Mouse (Mus musculus): Measurements from ENCODE around the gene Prkab2.

Gene Prkab2

GRCm38 (mm10) chr3:97657655-97658411 lies at the start of gene Prkab2:
TSS of gene Prkab2 (plus strand) at chr3:97658193.
- DNase-seq (ENCODE audit: low spot score): peak; percentile 98

GRCm38 (mm10) chr3:97609201-97609844 lies 48.7 kb upstream of the Prkab2 start:
- DNase-seq (ENCODE audit: low spot score): no peak

GRCm38 (mm10) chr3:97609845-97610410 lies 48.1 kb upstream of the Prkab2 start, which contains the start of gene Chd1l:
TSS of gene Chd1l (minus strand) at chr3:97610203.
- DNase-seq (ENCODE audit: low spot score): peak; percentile 78

GRCm38 (mm10) chr3:97611021-97611420 lies 47.0 kb upstream of the Prkab2 start:
- no peak for DNase-seq (ENCODE audit: low spot score)

GRCm38 (mm10) chr3:97615154-97615553 lies 42.8 kb upstream of the Prkab2 start:
- DNase-seq (ENCODE audit: low spot score): no peak

GRCm38 (mm10) chr3:97615933-97616332 lies 42.1 kb upstream of the Prkab2 start:
- DNase-seq (ENCODE audit: low spot score): no peak

- no peak for DNase-seq (ENCODE audit: low spot score)
These were observed 40.7 kb upstream of the Prkab2 start for GRCm38 (mm10) chr3:97617091-97617825.

- DNase-seq (ENCODE audit: low spot score): no peak
These were observed 40.1 kb upstream of the Prkab2 start for GRCm38 (mm10) chr3:97617899-97618298.

- DNase-seq (ENCODE audit: low spot score): no peak
These were observed 37.3 kb upstream of the Prkab2 start for GRCm38 (mm10) chr3:97620657-97621056.

GRCm38 (mm10) chr3:97624611-97625010 lies 33.4 kb upstream of the Prkab2 start:
- DNase-seq (ENCODE audit: low spot score): no peak

GRCm38 (mm10) chr3:97627893-97628292 lies 30.1 kb upstream of the Prkab2 start:
- DNase-seq (ENCODE audit: low spot score): no peak

GRCm38 (mm10) chr3:97628391-97629001 lies 29.5 kb upstream of the Prkab2 start, which contains the start of gene Fmo5:
TSS of gene Fmo5 (plus strand) at chr3:97628804.
- peak; percentile 67 for DNase-seq (ENCODE audit: low spot score)

GRCm38 (mm10) chr3:97629941-97630340 lies 28.1 kb upstream of the Prkab2 start:
- no peak for DNase-seq (ENCODE audit: low spot score)

GRCm38 (mm10) chr3:97630746-97631145 lies 27.2 kb upstream of the Prkab2 start:
- DNase-seq (ENCODE audit: low spot score): no peak

GRCm38 (mm10) chr3:97631258-97631860 lies 26.6 kb upstream of the Prkab2 start:
- DNase-seq (ENCODE audit: low spot score): no peak

GRCm38 (mm10) chr3:97633456-97633855 lies 24.5 kb upstream of the Prkab2 start:
- DNase-seq (ENCODE audit: low spot score): no peak

- no peak for DNase-seq (ENCODE audit: low spot score)
These were observed 23.7 kb upstream of the Prkab2 start for GRCm38 (mm10) chr3:97634288-97634761.

- no peak for DNase-seq (ENCODE audit: low spot score)
These were observed 16.6 kb upstream of the Prkab2 start for GRCm38 (mm10) chr3:97641396-97641795.

GRCm38 (mm10) chr3:97642001-97642400 lies 16.0 kb upstream of the Prkab2 start:
- DNase-seq (ENCODE audit: low spot score): no peak

- no peak for DNase-seq (ENCODE audit: low spot score)
These were observed 9.5 kb upstream of the Prkab2 start for GRCm38 (mm10) chr3:97648518-97648917.

GRCm38 (mm10) chr3:97649022-97649421 lies 9.0 kb upstream of the Prkab2 start:
- DNase-seq (ENCODE audit: low spot score): no peak
